Mouse (Mus musculus): ENCODE results near the gene Crygn. TPM values are rescaled to one million over a fixed set of nuclear protein-coding genes. Genes with fewer than 3 reads are reported as not detected.

Gene Crygn
- total and polyA plus RNA-seq, 3 experiments: not detected

- H3K79me2 ChIP-seq (replicated peaks; ENCODE audit: control insufficient read depth, insufficient read depth, low read length): no peaks in the 10 kb centered on the region
- peaks cover 2% of the 10 kb centered on the region; the same call in 1 of the 2 replicates for H3K27me3 ChIP-seq (ENCODE audit: control insufficient read depth, insufficient read depth, low read length)
- no peak for TF ChIP-seq CTCF (IDR thresholded peaks at IDR 0.05)
- TF ChIP-seq EP300 (IDR thresholded peaks at IDR 0.05; ENCODE audit: insufficient read depth, low read depth, low read length): no peak
- no peak for TF ChIP-seq POLR2A (IDR thresholded peaks at IDR 0.05; ENCODE audit: insufficient read depth, low read depth, low read length)
- WGBS: 61% methylated on average over 5 of the region's 5 CpGs
- H3K9ac ChIP-seq (ENCODE audit: low read depth, low read length): no peak overlapping the region
- H3K36me3 ChIP-seq (ENCODE audit: control insufficient read depth, insufficient read depth, low read length): no peaks in the 10 kb centered on the region
- no peaks in the 10 kb centered on the region; the same call in none of the 2 replicates for H3K4me1 ChIP-seq (ENCODE audit: control insufficient read depth, insufficient read depth, low read length)
- H3K27ac ChIP-seq: no peak overlapping the region; the same call in 1 of the 2 replicates
- intact Hi-C loops (cut with DNase I): no loop called here
- no peak for DNase-seq
- H3K4me3 ChIP-seq: no peak overlapping the region
These were observed 33.0 kb downstream of the Crygn start for GRCm38 (mm10) chr5:24724805-24725204.

- no peaks in the 10 kb centered on the region for H3K79me2 ChIP-seq (replicated peaks; ENCODE audit: control insufficient read depth, insufficient read depth, low read length)
- TF ChIP-seq POLR2A (IDR thresholded peaks at IDR 0.05; ENCODE audit: insufficient read depth, low read depth, low read length) (no peak), EP300 (IDR thresholded peaks at IDR 0.05; ENCODE audit: insufficient read depth, low read depth, low read length) (no peak), CTCF (IDR thresholded peaks at IDR 0.05) (no peak)
- no peak for DNase-seq
- intact Hi-C loops (cut with DNase I): no loop called here
- no peaks in the 10 kb centered on the region for H3K36me3 ChIP-seq (ENCODE audit: control insufficient read depth, insufficient read depth, low read length)
- H3K4me1 ChIP-seq (ENCODE audit: control insufficient read depth, insufficient read depth, low read length): no peaks in the 10 kb centered on the region; the same call in none of the 2 replicates
- H3K27ac ChIP-seq: no peak overlapping the region
- H3K4me3 ChIP-seq: no peak overlapping the region
- no peaks in the 10 kb centered on the region; the same call in 1 of the 2 replicates for H3K27me3 ChIP-seq (ENCODE audit: control insufficient read depth, insufficient read depth, low read length)
- WGBS: 77% methylated on average over 5 of the region's 5 CpGs
- H3K9ac ChIP-seq (ENCODE audit: low read depth, low read length): no peak overlapping the region
These were observed 33.6 kb downstream of the Crygn start for GRCm38 (mm10) chr5:24724270-24724634.

GRCm38 (mm10) chr5:24723527-24724269, 34.1 kb downstream of the Crygn start:
- WGBS: 57% methylated on average over 11 of the region's 11 CpGs
- no peak for TF ChIP-seq EP300 (IDR thresholded peaks at IDR 0.05; ENCODE audit: insufficient read depth, low read depth, low read length)
- TF ChIP-seq CTCF (IDR thresholded peaks at IDR 0.05): no peak
- TF ChIP-seq POLR2A (IDR thresholded peaks at IDR 0.05; ENCODE audit: insufficient read depth, low read depth, low read length): no peak
- Histone ChIP-seq H3K27ac (no peak overlapping the region), H3K4me1 (ENCODE audit: control insufficient read depth, insufficient read depth, low read length) (no peaks in the 10 kb centered on the region; the same call in none of the 2 replicates), H3K79me2 (replicated peaks; ENCODE audit: control insufficient read depth, insufficient read depth, low read length) (no peaks in the 10 kb centered on the region), H3K36me3 (ENCODE audit: control insufficient read depth, insufficient read depth, low read length) (no peaks in the 10 kb centered on the region), H3K4me3 (no peak overlapping the region), H3K9ac (ENCODE audit: low read depth, low read length) (no peak overlapping the region), H3K27me3 (ENCODE audit: control insufficient read depth, insufficient read depth, low read length) (no peaks in the 10 kb centered on the region; the same call in 1 of the 2 replicates)
- DNase-seq: no peak
- intact Hi-C loops (cut with DNase I): no loop called here

- Histone ChIP-seq H3K36me3 (ENCODE audit: control insufficient read depth, insufficient read depth, low read length) (no peaks in the 10 kb centered on the region), H3K4me1 (ENCODE audit: control insufficient read depth, insufficient read depth, low read length) (no peaks in the 10 kb centered on the region; the same call in none of the 2 replicates), H3K9ac (ENCODE audit: low read depth, low read length) (no peak overlapping the region), H3K4me3 (no peak overlapping the region), H3K79me2 (replicated peaks; ENCODE audit: control insufficient read depth, insufficient read depth, low read length) (no peaks in the 10 kb centered on the region), H3K27me3 (ENCODE audit: control insufficient read depth, insufficient read depth, low read length) (no peaks in the 10 kb centered on the region), H3K27ac (no peak overlapping the region)
- intact Hi-C loops (cut with DNase I): no loop called here
- WGBS: 86% methylated on average over 3 of the region's 3 CpGs
- no peak for TF ChIP-seq EP300 (IDR thresholded peaks at IDR 0.05; ENCODE audit: insufficient read depth, low read depth, low read length)
- no peak for TF ChIP-seq POLR2A (IDR thresholded peaks at IDR 0.05; ENCODE audit: insufficient read depth, low read depth, low read length)
- TF ChIP-seq CTCF (IDR thresholded peaks at IDR 0.05): no peak
- no peak for DNase-seq
These were observed 38.0 kb downstream of the Crygn start for GRCm38 (mm10) chr5:24719852-24720251.

GRCm38 (mm10) chr5:24718076-24718475, 39.7 kb downstream of the Crygn start:
- Histone ChIP-seq H3K27me3 (ENCODE audit: control insufficient read depth, insufficient read depth, low read length) (no peaks in the 10 kb centered on the region), H3K4me3 (no peak overlapping the region), H3K9ac (ENCODE audit: low read depth, low read length) (no peak overlapping the region), H3K79me2 (replicated peaks; ENCODE audit: control insufficient read depth, insufficient read depth, low read length) (no peaks in the 10 kb centered on the region), H3K4me1 (ENCODE audit: control insufficient read depth, insufficient read depth, low read length) (no peaks in the 10 kb centered on the region; the same call in 1 of the 2 replicates), H3K36me3 (ENCODE audit: control insufficient read depth, insufficient read depth, low read length) (no peaks in the 10 kb centered on the region), H3K27ac (no peak overlapping the region)
- WGBS: 93% methylated on average over 6 of the region's 6 CpGs
- no peak for TF ChIP-seq CTCF (IDR thresholded peaks at IDR 0.05)
- no peak for TF ChIP-seq EP300 (IDR thresholded peaks at IDR 0.05; ENCODE audit: insufficient read depth, low read depth, low read length)
- no peak for TF ChIP-seq POLR2A (IDR thresholded peaks at IDR 0.05; ENCODE audit: insufficient read depth, low read depth, low read length)
- intact Hi-C loops (cut with DNase I): no loop called here
- DNase-seq: no peak

GRCm38 (mm10) chr5:24713987-24714386, 43.8 kb downstream of the Crygn start:
- TF ChIP-seq POLR2A (IDR thresholded peaks at IDR 0.05; ENCODE audit: insufficient read depth, low read depth, low read length) (no peak), EP300 (IDR thresholded peaks at IDR 0.05; ENCODE audit: insufficient read depth, low read depth, low read length) (no peak), CTCF (IDR thresholded peaks at IDR 0.05) (no peak)
- Histone ChIP-seq H3K27ac (no peak overlapping the region), H3K36me3 (ENCODE audit: control insufficient read depth, insufficient read depth, low read length) (no peaks in the 10 kb centered on the region), H3K4me3 (no peak overlapping the region), H3K9ac (ENCODE audit: low read depth, low read length) (no peak overlapping the region), H3K4me1 (ENCODE audit: control insufficient read depth, insufficient read depth, low read length) (no peaks in the 10 kb centered on the region; the same call in 1 of the 2 replicates), H3K27me3 (ENCODE audit: control insufficient read depth, insufficient read depth, low read length) (no peaks in the 10 kb centered on the region), H3K79me2 (replicated peaks; ENCODE audit: control insufficient read depth, insufficient read depth, low read length) (no peaks in the 10 kb centered on the region)
- no peak for DNase-seq
- intact Hi-C loops (cut with DNase I): no loop called here
- 67% methylated on average over 6 of the region's 6 CpGs for WGBS

All from heart, adult 2 months (tissue).